Mouse (Mus musculus) kidney, adult 18-20 months (tissue): ENCODE measurements around the gene Farp2.

ENCODE experiments used
- DNase-seq: peaks from one replicate; pipeline ENCODE4 v3.0.0; 2021

The Farp2 gene

DNA sequence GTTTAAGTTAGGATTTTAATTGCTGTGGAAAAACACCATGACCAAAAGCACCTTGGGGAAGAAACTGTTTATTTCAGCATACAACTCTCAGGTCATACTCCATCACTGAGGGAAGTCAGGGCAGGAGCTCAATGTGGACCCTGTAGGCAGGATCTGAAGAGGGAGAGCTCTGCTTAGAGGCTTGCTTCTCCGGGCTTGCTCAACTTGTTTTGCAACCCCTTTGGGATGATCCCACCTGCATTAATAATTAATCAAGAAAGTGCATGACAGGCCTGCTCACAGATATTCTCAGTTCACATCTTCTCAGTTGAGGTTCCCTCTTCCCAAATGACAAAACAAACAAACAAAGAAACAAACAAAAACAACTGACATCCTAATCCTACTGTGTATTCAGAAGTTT is 51.8 kb downstream of the Farp2 start:
- DNase-seq = no peak

DNA sequence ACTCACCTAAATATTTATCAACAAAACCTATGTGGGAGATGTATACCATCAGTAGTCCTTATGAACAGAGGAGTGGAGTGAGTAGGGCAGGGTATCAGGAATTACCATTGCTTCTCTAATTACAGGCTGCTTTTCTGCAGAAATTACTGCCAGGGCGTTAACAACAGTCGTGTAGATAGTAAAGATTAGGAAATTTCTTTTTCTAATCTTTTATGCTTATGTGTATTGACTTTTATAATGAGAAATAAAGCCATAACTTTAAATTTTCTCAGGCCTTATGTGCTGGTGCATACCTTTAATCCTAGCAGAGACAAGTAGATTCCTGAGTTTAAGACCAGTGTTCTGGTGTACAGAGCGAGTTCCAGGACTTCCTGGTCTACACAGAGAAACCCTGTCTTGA is 52.9 kb downstream of the Farp2 start:
- DNase-seq = no peak

DNA sequence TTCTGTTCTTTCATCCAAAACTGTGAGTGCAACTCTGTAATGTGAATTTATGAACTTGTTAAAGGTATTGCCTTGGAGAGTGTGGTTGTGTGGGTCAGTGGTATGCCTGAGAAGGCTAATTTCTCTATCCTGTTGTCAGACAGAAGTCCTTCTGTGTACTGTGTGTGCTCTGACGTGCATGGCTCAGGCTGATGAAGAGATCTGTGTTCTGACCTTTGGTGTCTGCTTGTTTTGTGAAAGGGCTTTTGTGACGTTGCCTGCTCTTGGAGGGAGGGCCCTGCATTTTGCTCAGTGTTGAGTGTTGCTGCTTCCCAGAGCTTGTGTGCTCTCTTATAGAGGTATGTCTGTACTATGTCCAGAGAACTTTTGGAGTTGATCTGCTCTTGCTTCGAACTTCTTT is 55.1 kb downstream of the Farp2 start:
- DNase-seq = no peak

DNA sequence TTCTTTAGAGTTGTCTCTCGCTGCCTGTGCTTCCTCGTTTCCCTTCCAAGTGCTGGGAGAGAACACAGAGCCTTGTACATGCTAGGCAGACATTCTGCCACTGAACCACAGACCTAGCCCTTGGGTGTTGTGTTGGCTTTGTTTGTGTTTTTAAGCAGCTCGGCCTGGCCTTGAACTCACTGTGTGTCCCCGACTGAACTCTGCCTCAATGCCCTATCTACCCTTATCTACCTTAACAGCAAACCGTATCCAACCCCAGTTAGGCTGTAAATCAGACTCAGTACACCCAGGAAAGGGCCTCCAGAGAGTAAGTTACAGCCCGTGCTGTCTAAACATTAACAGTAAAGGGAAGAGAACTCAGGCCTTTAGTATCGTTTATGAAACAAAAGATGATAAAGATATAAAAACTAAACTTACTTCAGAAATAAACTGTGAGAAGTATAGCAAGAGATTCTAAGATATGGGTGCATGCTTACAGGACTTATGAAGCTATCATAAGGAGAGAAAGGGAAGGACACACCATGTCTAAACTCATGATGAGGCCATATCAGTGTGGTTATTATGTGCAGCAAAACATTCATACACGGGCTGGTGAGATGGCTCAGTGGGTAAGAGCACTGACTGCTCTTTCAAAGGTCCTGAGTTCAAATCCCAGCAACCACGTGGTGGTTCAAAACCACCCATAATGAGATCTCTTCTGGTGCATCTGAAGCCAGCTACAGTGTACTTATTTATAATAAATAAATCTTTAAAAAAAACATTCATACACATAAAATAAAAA is 56.0 kb downstream of the Farp2 start:
- DNase-seq = no peak

DNA sequence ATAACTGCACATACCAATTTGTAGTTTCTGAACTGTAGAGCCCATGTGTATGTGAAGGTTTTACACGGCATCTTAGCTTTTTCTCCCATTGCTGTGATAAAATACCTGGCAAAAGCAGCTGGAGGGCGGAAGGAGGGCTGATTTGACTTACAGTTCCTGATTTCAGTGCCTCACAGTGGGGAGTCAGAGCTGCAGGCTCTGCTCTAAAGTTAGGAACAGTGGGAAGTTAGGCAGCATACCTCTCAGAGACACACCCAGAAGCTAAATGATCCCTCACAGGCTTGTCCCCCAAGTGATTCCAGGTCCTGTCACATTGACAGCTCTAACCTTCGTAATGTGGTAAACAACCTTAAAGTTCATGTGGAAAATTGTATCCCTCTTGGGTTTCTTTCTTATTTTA is 65.2 kb downstream of the Farp2 start:
- DNase-seq = no peak

DNA sequence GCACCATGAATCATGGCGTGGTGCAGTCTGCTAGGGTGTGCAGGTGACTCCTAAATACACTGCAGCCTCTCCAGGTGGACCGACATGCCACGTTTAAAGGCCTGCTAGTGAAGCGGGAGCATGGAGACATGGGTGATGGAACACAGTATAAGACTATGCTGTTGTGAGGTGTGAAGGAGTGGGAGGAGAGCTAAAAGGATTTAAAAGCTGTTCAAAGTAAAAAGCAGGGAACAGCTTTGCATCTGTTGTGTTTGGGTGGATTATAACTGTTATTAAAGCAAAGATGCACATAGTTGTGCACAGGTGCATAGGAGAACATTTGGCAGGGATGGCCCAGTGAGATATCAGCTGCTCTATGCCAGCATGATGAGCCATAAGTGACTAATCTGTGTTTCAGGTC is 66.0 kb downstream of the Farp2 start:
- no peak for DNase-seq

DNA sequence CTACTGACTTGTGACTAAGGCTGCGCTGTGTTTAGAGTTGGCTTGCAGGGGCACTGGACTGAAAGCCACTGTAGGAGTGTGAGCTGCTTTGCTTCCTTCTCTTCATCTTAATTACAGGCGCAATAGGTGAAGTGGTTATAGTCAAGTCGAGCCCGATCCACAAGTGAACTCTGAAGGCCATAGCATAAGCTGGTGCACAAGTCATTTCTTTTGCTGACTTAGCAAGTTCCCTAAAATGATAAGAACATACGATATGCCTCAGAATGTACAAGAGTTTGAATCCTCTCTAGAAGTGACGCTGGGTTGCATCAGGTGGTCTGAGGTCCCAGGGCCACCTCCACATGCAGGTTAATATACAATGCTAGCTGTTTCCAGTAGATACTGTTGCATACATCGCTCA is 69.7 kb downstream of the Farp2 start:
- DNase-seq = no peak

DNA sequence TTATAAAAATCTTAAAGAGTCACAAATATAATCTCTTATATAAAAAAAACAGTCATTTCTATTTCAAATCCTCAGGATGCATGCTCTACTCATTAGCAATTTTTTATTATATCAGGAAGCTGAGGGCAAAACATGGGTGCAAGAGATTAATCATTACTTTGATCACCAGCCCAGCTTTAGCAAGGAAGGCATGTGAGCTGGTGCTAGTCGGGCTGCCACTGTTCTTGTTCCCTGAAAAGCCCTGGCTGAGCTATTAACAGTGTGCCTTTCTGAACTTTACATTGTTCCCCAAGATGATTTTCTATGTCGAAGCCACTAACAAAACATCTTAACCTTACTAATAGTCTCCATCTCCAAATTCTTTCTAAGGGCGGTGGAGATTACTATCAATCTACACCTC is 76.5 kb downstream of the Farp2 start:
- DNase-seq = no peak

DNA sequence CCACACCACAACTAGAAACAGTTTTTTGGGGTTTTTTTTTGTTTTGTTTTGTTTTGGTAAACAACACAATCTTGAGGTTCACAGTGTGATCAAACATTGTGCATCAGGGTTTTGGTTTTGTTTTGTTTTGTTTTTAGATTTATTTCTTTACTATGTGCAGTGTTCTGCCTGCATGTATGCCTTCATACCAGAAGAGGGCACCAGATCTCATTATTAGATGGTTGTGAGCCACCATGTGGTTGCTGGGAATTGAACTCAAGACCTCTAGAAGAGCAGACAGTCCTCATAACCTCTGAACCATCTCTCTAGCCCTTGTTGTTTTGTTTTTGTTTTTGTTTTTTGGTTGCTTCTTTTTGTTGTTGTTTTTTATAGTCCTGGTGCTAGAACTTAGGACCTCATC is 82.1 kb downstream of the Farp2 start:
- DNase-seq = no peak

DNA sequence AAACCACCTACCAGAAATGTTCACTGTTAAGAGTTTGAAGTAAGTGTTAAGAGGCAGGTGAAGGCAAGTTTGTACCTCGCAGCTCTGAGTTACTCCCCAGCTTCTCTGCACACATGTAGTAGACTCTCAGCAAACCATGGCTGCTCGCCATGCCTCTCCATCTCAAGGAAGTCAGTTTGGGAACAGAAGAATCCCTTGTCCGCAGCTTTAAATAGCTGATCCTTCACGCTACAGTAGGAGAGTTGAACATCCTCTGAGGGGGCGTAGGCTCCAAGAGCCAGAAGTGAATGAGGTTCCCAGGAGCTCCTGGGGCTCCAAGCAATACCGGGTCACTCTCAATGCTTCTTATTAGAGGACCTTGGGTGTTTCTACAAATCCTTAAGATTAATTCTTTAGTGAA is 84.0 kb downstream of the Farp2 start:
- DNase-seq = no peak

DNA sequence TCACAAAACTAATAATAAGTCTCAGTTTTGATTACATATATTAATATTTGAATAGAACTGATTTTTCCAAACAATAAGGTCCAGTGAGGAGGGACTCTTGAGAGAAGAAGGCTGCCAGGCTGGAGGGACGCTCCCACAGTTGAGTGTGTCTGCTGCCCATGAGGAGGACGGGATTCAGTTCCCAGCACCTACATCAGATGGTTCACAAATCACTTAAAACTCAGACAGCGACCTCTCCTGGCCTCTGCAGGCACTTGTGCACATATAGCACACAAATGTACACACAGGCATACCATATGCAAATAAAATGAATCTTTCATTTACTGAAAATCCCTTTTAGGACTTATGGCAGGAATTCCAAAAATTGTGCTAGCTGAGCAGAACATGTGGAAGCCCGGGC is 91.0 kb downstream of the Farp2 start:
- DNase-seq = no peak

DNA sequence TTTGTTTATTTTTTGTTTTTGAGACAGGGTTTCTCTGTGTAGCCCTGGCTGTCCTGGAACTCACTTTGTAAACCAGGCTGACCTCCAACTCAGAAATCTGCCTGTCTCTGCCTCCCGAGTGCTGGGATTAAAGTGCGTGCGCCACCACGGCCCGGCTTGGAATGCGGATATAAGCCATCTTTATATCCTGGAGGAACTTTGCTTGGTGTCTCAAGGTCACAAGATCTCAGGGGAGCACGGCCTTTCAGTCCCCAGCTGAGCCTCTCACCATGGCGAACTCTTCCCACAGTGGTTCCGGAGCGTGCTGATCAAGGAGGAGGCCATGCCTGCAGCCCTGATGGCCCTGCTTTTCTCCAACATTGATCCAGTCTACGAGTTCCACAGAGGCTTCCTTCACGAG is 92.0 kb downstream of the Farp2 start:
- DNase-seq = no peak

DNA sequence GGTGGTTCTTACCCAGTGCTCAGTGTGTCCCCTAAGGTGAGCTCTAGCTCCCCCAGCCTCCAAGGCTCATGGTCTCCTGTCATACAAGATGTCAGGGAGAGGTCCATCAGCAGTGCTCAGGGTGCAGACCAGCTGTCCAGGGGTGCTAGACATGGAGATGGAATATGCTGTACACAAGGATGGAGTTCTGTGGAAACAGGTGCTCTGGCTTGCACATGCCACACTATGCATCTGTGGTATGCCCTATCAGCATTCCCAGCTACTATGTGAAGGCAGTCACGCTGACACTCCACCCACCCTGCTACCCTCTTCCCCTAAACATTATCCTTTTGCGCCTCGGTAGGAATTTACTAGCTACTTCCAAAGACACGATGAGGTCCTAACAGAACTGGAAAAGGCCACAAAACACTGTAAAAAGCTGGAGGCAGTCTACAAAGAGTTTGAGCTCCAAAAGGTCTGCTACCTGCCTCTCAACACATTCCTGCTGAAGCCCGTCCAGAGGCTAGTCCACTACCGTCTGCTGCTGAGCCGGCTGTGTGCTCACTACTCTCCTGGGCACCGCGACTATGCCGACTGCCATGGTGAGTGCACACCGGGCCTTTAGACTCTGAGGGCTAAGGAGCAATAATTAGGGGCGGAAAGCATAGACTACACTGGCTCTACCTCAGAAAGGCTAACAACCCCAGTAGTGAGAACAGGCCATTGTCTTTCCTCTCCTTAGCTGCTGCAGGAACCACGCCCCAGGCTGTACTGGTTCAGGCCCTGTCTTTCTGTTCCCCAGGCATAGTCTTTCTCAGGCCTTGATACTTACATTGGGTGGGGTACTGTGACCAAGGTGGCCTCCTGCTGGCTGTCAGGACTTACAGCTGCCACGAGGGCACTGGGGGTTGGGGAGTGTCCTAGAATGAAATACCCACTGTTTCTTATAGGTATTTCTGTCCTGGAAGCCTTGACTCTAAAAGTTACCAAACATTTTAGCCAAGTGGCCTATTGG is 95.5 kb downstream of the Farp2 start:
- no peak for DNase-seq

DNA sequence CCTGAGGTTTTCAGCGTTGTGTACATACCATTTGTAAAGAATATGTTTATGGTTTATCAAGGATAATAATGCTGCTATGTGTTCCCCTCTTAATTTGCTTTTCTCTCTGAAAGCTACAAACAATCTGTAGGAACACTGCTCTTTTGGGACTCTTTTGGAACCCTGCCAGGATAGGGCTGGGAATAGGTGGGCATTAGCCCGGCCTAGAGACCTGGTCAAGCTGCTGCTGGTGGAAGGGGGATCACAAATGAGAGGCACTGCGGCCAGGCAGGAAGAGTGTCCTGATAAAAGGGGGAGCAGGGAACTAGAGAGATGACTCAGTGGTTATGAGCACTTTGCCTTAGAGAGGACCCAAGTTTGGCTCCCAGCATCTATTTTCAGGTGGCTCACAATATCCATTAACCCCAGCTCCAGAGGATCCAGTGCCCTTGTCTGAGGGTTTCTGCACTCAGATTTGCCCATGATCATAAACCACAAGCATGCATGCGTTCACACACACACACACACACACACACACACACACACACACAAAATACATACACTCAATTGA is 96.9 kb downstream of the Farp2 start:
- DNase-seq = no peak

DNA sequence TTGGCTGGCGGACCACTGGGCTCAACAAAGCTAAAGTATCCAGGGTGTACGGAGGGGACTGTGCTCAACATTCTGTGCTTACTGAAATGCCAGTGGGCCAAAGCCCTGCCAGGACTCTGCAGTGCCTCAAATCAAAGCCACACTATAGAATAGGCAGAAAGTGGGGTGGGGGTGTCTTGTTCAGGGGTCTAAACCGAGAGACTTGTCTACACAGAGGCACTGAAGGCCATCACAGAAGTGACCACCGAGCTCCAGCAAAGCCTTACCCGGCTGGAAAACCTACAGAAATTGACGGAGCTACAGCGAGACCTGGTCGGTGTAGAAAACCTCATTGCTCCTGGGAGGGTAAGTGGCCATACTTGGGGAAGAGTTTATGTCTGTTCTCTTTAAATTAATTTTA is 97.9 kb downstream of the Farp2 start:
- DNase-seq = no peak

DNA sequence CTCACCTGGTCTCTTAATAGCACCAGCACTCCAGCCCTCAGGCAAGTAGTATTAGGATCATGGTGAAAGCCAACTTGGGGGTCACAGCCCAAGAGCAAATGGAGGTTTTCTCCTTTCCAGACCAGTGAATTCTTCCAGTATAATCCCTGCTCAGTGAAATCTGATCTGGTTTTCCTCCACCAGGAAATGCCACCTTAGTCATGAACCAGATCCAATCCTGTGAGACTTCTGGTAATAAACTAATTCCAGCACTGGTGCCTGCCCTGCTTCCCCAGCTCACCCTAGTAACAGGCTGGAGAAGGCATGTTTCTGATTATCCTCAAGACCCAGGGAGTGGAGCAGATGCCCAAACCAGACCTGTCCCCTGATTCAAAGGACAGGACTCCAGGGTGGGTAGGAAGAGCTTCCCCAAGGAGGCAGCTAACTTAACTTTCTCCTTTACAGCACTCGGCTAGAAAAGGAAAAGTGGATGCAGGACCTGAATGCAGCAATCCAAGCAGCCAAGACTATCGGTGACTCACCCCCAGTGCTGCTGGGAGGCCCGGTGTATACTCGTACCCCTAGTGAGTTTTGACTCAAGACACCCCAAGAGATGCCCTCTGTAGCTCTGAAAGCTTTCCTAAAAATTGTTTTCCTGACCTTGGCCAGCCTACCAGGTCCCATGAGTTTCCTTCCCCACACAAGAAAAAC is 106.3 kb downstream of the Farp2 start:
- no peak for DNase-seq

DNA sequence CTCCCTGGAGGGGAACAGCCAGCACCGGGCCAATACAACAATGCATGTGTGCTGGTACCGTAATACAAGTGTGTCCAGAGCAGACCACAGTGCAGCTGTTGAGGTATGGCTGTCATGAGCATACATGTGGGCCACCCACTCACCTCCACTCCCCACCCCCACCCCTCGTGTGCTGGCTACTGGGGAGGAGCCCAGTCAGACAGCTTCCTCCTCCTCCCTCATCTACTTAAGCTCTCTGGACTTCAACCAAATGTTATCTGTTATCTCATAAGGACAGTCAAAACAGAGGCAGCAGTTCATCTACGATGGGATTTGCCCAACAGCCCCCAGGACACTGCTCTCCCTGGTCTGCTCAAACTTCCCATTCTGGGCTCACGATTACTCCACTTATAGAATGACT is 107.1 kb downstream of the Farp2 start:
- no peak for DNase-seq

DNA sequence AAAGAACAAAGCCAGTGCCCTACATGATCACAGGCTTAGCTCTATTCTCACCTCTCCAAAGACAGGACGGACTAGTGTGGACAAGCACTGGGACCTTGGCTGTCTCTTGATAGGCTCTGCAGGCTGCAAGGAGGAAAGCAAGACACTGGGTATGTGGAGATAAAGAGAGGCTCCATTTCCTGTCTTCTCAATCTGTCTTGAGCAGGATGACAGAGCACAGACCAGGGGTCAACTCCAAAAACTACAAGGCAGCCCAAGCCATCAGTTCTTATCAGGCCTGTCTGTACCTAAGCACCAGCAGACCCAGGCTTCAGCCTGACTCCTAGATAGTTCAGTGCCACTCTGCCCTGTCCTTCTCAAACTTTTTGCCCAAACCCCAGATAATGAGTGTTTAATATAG is 112.6 kb downstream of the Farp2 start:
- DNase-seq = no peak

DNA sequence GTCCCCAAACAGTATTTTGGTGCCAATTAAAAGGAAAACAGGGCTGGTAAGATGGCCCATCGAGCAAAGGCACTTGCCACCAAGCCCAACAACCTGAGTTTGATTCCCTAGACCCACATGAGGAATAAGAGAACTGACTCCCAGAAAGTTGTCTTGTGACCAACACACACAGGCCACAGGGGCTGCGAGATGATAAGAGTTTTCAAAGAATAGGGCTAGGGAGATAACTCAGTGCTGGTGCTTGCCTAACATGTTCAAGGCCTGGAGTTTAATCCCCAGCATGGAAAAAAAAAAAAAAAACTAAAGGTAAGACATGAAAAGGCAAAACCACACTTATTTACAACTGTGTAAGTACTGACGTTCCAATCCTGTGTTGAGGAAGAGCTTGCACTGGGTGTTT is 118.9 kb downstream of the Farp2 start:
- DNase-seq = no peak

DNA sequence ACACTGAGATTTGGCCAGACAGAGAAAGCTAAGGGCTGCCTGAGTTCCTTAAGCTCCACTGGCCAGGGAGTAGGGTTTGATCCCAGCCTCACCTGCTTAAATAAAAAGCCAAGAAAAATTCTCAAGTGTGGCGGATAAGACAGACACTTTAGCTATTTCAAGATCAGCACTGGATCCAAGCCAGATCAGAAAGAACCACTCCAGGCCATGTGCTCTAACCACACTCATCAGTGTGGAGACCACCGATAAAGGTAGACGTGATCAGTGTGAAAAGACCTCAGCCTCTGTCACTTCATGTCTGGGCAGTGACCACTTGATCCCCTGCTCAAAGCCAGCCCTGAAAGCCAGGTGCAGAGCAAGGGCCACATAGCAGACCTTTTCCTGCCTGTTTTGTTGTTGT is 120.8 kb downstream of the Farp2 start:
- no peak for DNase-seq

DNA sequence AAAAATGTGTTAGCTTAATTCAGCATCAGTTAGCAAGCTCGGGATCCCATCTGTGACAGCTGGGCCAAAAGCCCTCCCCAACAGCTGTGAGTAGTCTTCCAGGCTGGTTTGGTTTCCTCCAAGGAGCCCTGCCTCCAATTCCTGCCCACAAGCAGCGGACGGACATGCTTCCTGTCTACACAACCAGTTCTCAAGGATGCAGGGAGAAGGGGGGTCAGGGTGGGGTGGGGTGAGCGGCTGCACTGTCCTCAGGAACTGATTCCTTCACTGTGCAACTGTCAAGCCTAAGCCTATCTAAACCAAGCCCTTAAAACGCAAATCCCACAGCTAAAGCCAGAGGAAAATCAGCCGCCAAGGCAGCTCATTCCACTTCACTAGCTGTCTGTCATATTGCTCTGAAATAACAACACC is 122.6 kb downstream of the Farp2 start:
- peak; percentile 49 for DNase-seq

DNA sequence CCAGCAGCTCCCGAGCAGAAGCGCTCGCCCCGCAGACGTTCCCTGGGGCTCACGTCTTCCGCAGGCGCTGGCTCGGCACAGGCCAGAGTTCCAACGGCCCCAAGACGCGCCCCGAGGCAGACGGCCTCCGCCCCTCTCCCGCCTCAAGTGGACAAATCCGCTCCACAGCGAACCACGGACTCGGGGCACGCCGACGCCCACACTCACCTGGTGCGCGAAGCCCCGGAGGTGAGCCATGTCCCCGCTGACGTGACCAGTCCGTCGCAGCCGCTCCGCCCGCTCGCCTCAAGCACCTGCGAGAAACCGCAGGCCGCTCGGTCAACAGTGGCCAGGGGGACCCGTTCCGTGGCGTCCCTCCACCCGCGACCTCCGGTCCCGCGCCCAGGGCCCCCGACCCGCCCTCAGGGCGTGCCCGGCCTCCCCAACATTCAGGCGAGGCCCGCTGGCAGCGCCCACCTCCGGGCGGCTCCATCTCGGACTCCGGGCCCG is 123.3 kb downstream of the Farp2 start:
- DNase-seq = no peak

DNA sequence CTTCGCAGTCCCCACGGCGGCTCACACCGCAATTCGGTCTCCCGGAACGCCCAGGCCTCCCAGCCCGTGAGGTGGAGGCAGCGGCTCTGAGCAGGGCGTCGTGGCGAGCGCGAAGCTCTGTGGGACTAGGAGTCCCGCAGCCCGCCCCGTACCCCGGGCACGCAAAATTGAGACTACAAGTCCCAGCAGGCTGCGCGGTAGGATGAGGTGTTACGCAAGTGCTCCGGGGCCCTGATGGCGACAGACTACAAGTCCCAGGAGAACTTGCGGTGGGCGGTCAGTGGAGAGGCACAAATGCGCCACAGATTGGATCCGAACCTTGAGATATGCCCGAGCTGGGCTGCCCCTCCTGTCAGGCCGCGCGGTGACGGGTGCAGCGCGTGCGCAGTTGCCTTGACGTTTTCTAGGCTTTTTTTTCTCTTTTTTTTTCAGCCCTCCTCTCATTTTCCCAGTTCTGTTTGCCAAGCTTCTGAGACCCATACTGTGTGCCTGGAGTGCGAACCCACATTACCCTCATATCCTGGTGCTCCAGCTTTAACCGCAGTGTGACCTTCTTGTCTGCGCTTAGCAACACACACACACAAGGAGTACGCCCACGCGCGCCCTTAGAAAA is 123.8 kb downstream of the Farp2 start:
- DNase-seq = peak; percentile 98
